Mouse (Mus musculus): ENCODE data around the gene Pgls. TPM values are rescaled to one million over a fixed set of nuclear protein-coding genes. Genes with fewer than 3 reads are reported as not detected.

Gene Pgls
- total RNA-seq, 4 experiments from 2014 or later = 28.7 to 31.1 (median 29.3) TPM

- DNase-seq (ENCODE audit: low spot score in 2 of 2) = peak; percentile 87 to 93
These were observed 22.3 kb upstream of the Pgls start for GRCm38 (mm10) chr8:71569366-71570290.

DNA sequence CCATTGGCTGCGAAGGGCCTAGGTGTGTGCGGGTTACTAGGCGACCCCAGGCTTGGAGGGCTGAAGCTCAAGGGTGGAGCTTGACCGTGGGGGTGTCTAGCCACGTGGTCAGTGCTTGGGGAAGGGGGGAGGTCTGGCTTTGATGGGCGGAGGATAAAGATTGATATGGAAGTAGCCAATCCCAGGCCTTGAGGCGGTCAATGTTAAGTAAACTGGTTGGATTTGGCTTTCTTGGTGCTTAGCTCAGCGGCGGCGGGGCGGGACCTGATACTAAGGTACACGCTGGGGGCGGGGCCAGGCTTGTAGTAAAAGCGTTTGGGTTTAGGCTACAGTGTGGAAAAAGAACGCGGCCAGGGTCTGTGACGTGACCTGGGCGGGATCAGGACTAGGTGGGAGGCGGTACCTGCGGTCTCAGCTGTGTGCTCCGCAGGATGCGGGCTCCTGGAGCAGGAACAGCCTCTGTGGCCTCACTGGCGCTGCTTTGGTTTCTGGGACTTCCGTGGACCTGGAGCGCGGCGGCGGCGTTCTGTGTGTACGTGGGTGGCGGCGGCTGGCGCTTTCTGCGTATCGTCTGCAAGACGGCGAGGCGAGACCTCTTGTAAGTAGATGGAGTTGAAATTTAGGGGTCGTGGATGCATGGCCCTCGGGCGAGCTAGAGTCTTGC lies 21.6 kb upstream of the Pgls start:
- peak; percentile 87 to 99 for DNase-seq (ENCODE audit: low spot score in 2 of 2)

DNA sequence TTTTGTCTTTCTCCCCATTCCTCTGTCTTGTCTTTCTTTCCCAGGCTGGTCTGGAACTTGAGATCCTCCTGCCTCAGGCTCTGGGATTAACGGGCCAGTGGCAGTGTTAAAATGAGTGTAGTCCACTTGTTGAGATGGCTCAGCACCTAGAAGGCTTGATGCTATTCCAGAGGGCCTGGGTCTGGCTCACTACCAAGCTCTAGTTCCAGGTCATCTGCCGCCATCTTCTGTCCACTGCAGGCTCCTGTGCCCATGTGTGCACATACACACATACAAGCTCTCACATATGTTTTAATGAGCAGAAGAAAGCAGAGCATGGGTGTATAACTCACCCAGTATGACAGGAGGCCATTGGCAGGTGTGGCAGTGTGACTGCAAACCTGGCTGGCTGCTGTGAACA lies 19.9 kb upstream of the Pgls start:
- no peak for DNase-seq (ENCODE audit: low spot score in 2 of 2)

DNA sequence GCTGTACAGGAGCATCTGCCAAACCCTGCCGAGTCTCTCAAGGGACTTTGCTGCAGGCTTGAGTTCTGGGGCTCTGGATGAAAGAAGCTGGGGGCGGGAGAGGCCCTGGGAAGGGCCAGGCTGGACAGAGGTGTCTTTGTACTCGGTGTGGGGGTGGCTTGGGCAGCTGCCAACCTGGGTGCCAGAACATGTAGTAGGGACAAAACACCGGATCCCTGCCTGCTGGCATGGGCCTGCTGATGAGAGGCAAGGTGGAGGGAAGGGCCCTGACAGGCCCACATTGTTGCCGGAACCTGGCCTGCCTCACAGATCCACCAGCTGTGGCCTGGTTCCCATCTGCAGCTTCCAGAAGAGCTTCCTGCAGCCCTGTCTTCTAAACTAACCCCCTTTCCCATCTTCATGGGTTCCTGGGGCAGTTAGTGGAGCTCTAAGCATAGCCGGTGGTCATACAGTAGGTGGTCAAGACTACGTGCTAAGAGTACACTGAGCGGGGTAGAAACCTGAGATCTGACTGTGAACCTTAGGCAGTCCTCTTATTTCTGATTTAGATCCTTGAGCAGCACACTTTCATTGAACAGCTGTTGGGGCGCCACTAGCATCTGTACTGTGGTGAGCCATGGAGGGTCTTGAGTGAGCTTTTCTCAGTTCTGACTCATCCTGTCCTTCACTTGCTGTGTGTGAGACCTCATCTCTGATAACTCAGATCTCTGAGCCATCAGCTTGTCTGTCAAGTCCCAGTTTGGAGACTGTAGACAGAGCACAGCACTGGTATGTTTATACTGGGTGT lies 18.9 kb upstream of the Pgls start:
- peak; percentile 81 to 93 for DNase-seq (ENCODE audit: low spot score in 2 of 2)

DNA sequence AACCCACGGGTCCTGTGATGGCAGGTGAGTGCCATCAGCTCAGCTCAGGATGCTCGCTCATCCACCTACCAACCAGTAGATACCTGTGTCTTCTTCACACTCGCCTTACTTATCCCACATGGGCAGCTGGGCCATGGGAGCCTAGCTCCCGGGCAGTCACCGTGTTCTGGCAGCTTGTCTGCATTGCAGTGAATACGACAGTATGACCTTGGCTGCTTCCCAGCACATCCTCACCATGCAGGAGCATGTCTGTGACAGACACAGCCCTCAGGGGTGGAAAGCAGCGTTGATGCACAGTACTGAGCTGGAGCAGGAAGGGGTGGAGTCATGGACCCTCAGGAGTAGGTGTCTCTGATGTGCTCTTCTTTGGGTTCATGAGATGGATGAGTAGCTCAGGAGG lies 17.6 kb upstream of the Pgls start:
- DNase-seq (ENCODE audit: low spot score in 2 of 2) = no peak

GRCm38 (mm10) chr8:71575020-71575419 lies 17.0 kb upstream of the Pgls start:
- DNase-seq (ENCODE audit: low spot score in 2 of 2) = no peak

GRCm38 (mm10) chr8:71577856-71578387 lies 14.1 kb upstream of the Pgls start:
- no peak for DNase-seq (ENCODE audit: low spot score in 2 of 2)

DNA sequence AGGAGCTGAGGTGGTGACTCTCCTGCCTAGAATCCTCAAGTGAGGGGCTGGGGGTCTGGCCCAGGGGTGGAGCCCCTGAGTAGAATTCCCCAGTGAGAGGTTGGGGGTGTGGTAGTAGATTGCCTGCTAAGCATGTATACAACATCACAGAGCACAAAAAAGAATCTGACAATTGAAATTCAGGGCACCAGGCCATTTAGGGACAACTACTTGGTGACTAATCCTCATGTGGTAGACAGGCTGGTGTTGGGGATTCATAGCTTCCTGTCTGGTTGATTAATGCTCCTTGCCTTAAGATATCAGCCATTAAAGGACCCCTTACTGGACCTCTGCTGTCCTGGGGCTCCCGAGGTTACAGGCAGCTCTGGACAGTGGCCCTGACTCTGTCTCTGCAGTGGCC lies 13.0 kb upstream of the Pgls start:
- DNase-seq (ENCODE audit: low spot score in 2 of 2) = no peak

GRCm38 (mm10) chr8:71579476-71579875 lies 12.5 kb upstream of the Pgls start:
- no peak for DNase-seq (ENCODE audit: low spot score in 2 of 2)

DNA sequence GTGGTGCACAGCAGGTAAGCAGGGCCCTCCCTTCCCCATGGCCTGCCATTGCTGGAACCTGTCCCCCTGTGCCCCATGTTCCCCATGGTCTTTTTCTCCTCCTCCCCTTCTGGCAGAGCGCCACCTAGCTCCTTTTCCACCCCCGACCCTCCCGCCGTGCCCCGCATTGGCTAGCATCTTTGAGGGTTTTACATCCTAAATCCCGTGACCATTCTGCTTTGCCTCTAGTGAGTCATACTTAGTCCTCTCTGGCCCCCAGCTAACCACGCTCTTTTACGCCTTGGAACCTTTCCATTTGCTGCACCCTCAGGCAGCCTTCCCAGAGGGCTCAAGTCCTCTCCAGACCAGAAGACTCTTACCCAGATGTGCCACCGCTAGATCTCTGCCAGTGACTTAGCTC lies 11.8 kb upstream of the Pgls start:
- no peak for DNase-seq (ENCODE audit: low spot score in 2 of 2)

GRCm38 (mm10) chr8:71586891-71587290 lies 5.1 kb upstream of the Pgls start:
- no peak for DNase-seq (ENCODE audit: low spot score in 2 of 2)

DNA sequence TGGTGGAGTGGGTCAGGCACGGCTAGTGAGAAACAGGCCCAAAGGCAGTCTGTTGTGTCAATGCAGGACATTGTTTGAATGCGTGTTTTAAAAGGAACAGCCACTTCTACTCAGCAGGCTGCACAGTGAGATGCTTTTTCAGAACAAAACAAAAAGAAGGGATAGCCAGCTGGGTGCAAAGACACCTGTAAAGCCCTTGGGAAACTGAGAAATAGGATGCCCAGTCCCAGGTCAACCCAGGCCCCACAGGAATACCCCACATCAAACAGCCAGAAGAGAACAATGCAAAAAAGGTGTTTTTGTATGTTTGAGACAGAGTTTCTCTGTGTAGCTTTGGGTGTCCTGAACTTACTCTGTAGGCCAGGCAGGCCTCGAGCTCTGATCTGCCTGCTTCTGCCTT lies 3.2 kb upstream of the Pgls start:
- no peak for DNase-seq (ENCODE audit: low spot score in 2 of 2)

DNA sequence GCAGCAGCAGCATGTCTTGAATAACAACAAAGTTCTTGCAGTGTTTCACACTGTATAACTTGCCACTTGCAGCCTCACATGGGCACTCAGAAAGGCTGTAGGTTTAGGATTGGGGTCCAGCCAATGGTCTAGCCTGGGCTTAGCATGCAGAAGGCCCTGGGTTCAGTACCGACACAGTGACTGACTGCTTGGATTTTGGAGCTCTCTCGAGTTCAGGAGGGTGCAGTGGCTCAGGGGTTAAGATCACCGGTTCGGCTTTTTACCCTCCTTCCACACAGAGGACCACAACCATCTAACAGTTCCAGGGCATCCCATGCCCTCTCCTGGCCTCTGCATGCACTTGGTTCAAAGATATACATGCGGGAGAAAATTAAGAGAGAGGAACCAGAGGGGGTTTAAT lies 959 bp upstream of the Pgls start:
- no peak for DNase-seq (ENCODE audit: low spot score in 2 of 2)

GRCm38 (mm10) chr8:71592374-71593170 lies 596 bp downstream of the Pgls start:
- peak; percentile 88 to 93 for DNase-seq (ENCODE audit: low spot score in 2 of 2)

GRCm38 (mm10) chr8:71593556-71594323 lies 1.8 kb downstream of the Pgls start:
- DNase-seq (ENCODE audit: low spot score in 2 of 2) = no peak

GRCm38 (mm10) chr8:71594324-71594722 lies 2.3 kb downstream of the Pgls start:
- no peak for DNase-seq (ENCODE audit: low spot score in 2 of 2)

- peak; percentile 81 to 83 for DNase-seq (ENCODE audit: low spot score in 2 of 2)
These were observed 3.9 kb downstream of the Pgls start for GRCm38 (mm10) chr8:71595862-71596261.

GRCm38 (mm10) chr8:71596384-71596783 lies 4.4 kb downstream of the Pgls start:
- no peak for DNase-seq (ENCODE audit: low spot score in 2 of 2)

DNA sequence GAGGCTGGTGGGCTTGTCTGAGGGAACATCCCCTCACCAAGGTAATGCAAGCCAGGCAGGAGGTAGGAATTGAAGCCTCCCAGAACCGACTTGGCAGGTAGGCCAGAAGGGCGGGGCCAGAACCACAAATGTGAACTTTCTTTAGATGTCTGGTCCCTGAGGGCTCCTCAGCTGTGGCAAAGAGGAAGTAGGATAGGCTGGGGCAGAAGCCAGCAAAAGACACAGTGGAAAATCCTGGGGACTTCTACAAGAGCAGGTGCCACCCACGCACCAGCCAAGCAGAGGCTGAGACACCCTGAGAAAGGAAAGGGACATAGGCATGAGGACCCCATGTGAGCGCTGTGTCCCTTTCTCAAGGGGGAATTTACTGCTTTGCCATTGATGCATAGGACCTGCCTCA lies 4.8 kb downstream of the Pgls start:
- DNase-seq (ENCODE audit: low spot score in 2 of 2) = no peak

DNA sequence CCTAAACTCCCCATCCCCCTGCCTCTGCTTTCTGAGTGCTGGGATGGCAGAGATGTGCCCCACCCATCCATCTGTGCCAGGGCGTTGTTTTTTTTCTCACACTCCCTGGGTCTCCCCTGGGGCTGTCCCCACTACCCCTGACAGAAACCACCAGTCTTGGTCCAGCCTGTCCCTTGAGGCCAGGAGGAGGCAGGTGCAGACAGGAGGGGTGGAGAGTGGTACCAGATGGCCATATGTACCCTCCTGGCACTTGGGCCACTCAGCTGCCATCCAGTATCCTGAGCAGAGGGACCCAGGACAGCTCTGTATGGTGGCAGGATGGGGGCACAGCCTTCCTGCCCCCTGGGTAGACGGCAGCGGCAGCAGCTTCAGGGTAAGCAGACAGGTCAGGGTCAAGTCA lies 5.5 kb downstream of the Pgls start, which contains the start of gene Fam129c:
Gene Fam129c (plus strand): TSS at position 198 of the 400 bp plus-strand sequence.
- no peak for DNase-seq (ENCODE audit: low spot score in 2 of 2)

All from left cerebral cortex, adult 8-10 months (tissue).